Mouse (Mus musculus): Measurements from ENCODE around the gene Klhdc7a. TPM values are rescaled to one million over a fixed set of nuclear protein-coding genes. Genes with fewer than 3 reads are reported as not detected.

Klhdc7a gene
- polyA plus RNA-seq, 1 experiment from 2014 or later: 0.29 TPM

- no peaks in the 10 kb centered on the region for H3K27me3 ChIP-seq (replicated peaks; ENCODE audit: control insufficient read depth, insufficient read depth, low read length)
- no peak overlapping the region for H3K27ac ChIP-seq (ENCODE audit: low read length)
- no peak overlapping the region for H3K4me3 ChIP-seq (replicated peaks; ENCODE audit: low read length)
- H3K4me1 ChIP-seq (replicated peaks; ENCODE audit: control insufficient read depth, insufficient read depth, low read length): peaks cover 13% of the 10 kb centered on the region
- 0 out of 2 replicates have a peak, but pooled peaks have one; percentile 40 for ATAC-seq
- H3K36me3 ChIP-seq (ENCODE audit: control insufficient read depth, insufficient read depth): no peaks in the 10 kb centered on the region
- H3K9me3 ChIP-seq (ENCODE audit: control insufficient read depth, low read length): no peaks in the 10 kb centered on the region
- no peak overlapping the region for H3K9ac ChIP-seq (replicated peaks; ENCODE audit: low read depth, low read length)
- no peak overlapping the region for H3K4me2 ChIP-seq (ENCODE audit: low read length)
- 7% methylated on average over 13 of the region's 16 CpGs for WGBS
These were observed 25.4 kb upstream of the Klhdc7a start for GRCm38 (mm10) chr4:139993111-139993755.

- H3K36me3 ChIP-seq (ENCODE audit: control insufficient read depth, insufficient read depth): no peaks in the 10 kb centered on the region
- no peak overlapping the region for H3K4me2 ChIP-seq (ENCODE audit: low read length)
- no peak overlapping the region for H3K27ac ChIP-seq (ENCODE audit: low read length)
- no peaks in the 10 kb centered on the region for H3K9me3 ChIP-seq (ENCODE audit: control insufficient read depth, low read length)
- H3K9ac ChIP-seq (replicated peaks; ENCODE audit: low read depth, low read length): no peak overlapping the region
- H3K4me3 ChIP-seq (replicated peaks; ENCODE audit: low read length): no peak overlapping the region
- no peaks in the 10 kb centered on the region for H3K4me1 ChIP-seq (replicated peaks; ENCODE audit: control insufficient read depth, insufficient read depth, low read length)
- 20% methylated on average over 7 of the region's 7 CpGs for WGBS
- ATAC-seq: no peak
- no peaks in the 10 kb centered on the region for H3K27me3 ChIP-seq (replicated peaks; ENCODE audit: control insufficient read depth, insufficient read depth, low read length)
These were observed 19.1 kb upstream of the Klhdc7a start for GRCm38 (mm10) chr4:139986913-139987312.

- Histone ChIP-seq H3K9me3 (ENCODE audit: control insufficient read depth, low read length) (no peaks in the 10 kb centered on the region), H3K36me3 (ENCODE audit: control insufficient read depth, insufficient read depth) (no peaks in the 10 kb centered on the region), H3K4me1 (replicated peaks; ENCODE audit: control insufficient read depth, insufficient read depth, low read length) (no peaks in the 10 kb centered on the region; the same call in 1 of the 2 replicates), H3K27ac (ENCODE audit: low read length) (no peak overlapping the region), H3K27me3 (replicated peaks; ENCODE audit: control insufficient read depth, insufficient read depth, low read length) (no peaks in the 10 kb centered on the region), H3K4me2 (ENCODE audit: low read length) (no peak overlapping the region), H3K4me3 (replicated peaks; ENCODE audit: low read length) (no peak overlapping the region), H3K9ac (replicated peaks; ENCODE audit: low read depth, low read length) (no peak overlapping the region)
- no peak for ATAC-seq
- 43% methylated on average over 5 of the region's 5 CpGs for WGBS
These were observed 10.9 kb upstream of the Klhdc7a start for GRCm38 (mm10) chr4:139978716-139979115.

GRCm38 (mm10) chr4:139977308-139977781, 9.5 kb upstream of the Klhdc7a start:
- Histone ChIP-seq H3K27me3 (replicated peaks; ENCODE audit: control insufficient read depth, insufficient read depth, low read length) (no peaks in the 10 kb centered on the region), H3K9ac (replicated peaks; ENCODE audit: low read depth, low read length) (no peak overlapping the region)
- ATAC-seq: no peak

GRCm38 (mm10) chr4:139974506-139974905, 6.7 kb upstream of the Klhdc7a start:
- ATAC-seq: no peak
- no peak overlapping the region for H3K9ac ChIP-seq (replicated peaks; ENCODE audit: low read depth, low read length)
- H3K27me3 ChIP-seq (replicated peaks; ENCODE audit: control insufficient read depth, insufficient read depth, low read length): no peaks in the 10 kb centered on the region
- no peak overlapping the region for H3K4me3 ChIP-seq (replicated peaks; ENCODE audit: low read length)
- H3K4me2 ChIP-seq (ENCODE audit: low read length): no peak overlapping the region
- 55% methylated on average over 7 of the region's 7 CpGs for WGBS
- H3K36me3 ChIP-seq (ENCODE audit: control insufficient read depth, insufficient read depth): no peaks in the 10 kb centered on the region
- H3K4me1 ChIP-seq (replicated peaks; ENCODE audit: control insufficient read depth, insufficient read depth, low read length): no peaks in the 10 kb centered on the region; the same call in 1 of the 2 replicates
- no peaks in the 10 kb centered on the region for H3K9me3 ChIP-seq (ENCODE audit: control insufficient read depth, low read length)
- no peak overlapping the region for H3K27ac ChIP-seq (ENCODE audit: low read length)

More at GRCm38 (mm10) chr4:139977308-139977781, 9.5 kb upstream of the Klhdc7a start:
- WGBS: 8% methylated on average over 5 of the region's 5 CpGs
- H3K4me2 ChIP-seq (ENCODE audit: low read length): no peak overlapping the region
- H3K36me3 ChIP-seq (ENCODE audit: control insufficient read depth, insufficient read depth): no peaks in the 10 kb centered on the region
- H3K4me3 ChIP-seq (replicated peaks; ENCODE audit: low read length): no peak overlapping the region
- no peak overlapping the region for H3K27ac ChIP-seq (ENCODE audit: low read length)
- H3K9me3 ChIP-seq (ENCODE audit: control insufficient read depth, low read length): no peaks in the 10 kb centered on the region
- no peaks in the 10 kb centered on the region; the same call in 1 of the 2 replicates for H3K4me1 ChIP-seq (replicated peaks; ENCODE audit: control insufficient read depth, insufficient read depth, low read length)

- Histone ChIP-seq H3K36me3 (ENCODE audit: control insufficient read depth, insufficient read depth) (no peaks in the 10 kb centered on the region), H3K27me3 (replicated peaks; ENCODE audit: control insufficient read depth, insufficient read depth, low read length) (no peaks in the 10 kb centered on the region), H3K4me2 (ENCODE audit: low read length) (no peak overlapping the region), H3K27ac (ENCODE audit: low read length) (no peak overlapping the region; the same call in 1 of the 2 replicates), H3K9ac (replicated peaks; ENCODE audit: low read depth, low read length) (no peak overlapping the region), H3K4me3 (replicated peaks; ENCODE audit: low read length) (no peak overlapping the region), H3K9me3 (ENCODE audit: control insufficient read depth, low read length) (no peaks in the 10 kb centered on the region), H3K4me1 (replicated peaks; ENCODE audit: control insufficient read depth, insufficient read depth, low read length) (peaks cover 6% of the 10 kb centered on the region; the same call in 1 of the 2 replicates)
- ATAC-seq: no peak
- 19% methylated on average over 10 of the region's 10 CpGs for WGBS
These were observed 343 bp downstream of the Klhdc7a start for GRCm38 (mm10) chr4:139967475-139967891.

GRCm38 (mm10) chr4:139966981-139967380, 845 bp downstream of the Klhdc7a start:
- Histone ChIP-seq H3K9ac (replicated peaks; ENCODE audit: low read depth, low read length) (no peak overlapping the region), H3K27me3 (replicated peaks; ENCODE audit: control insufficient read depth, insufficient read depth, low read length) (no peaks in the 10 kb centered on the region), H3K4me2 (ENCODE audit: low read length) (no peak overlapping the region), H3K4me3 (replicated peaks; ENCODE audit: low read length) (no peak overlapping the region), H3K4me1 (replicated peaks; ENCODE audit: control insufficient read depth, insufficient read depth, low read length) (peaks cover 6% of the 10 kb centered on the region; the same call in 1 of the 2 replicates), H3K9me3 (ENCODE audit: control insufficient read depth, low read length) (no peaks in the 10 kb centered on the region), H3K27ac (ENCODE audit: low read length) (no peak overlapping the region), H3K36me3 (ENCODE audit: control insufficient read depth, insufficient read depth) (no peaks in the 10 kb centered on the region)
- ATAC-seq: no peak
- WGBS: 49% methylated on average over 3 of the region's 3 CpGs

- Histone ChIP-seq H3K4me2 (ENCODE audit: low read length) (no peak overlapping the region), H3K9me3 (ENCODE audit: control insufficient read depth, low read length) (no peaks in the 10 kb centered on the region), H3K27ac (ENCODE audit: low read length) (no peak overlapping the region), H3K36me3 (ENCODE audit: control insufficient read depth, insufficient read depth) (no peaks in the 10 kb centered on the region), H3K4me3 (replicated peaks; ENCODE audit: low read length) (no peak overlapping the region), H3K4me1 (replicated peaks; ENCODE audit: control insufficient read depth, insufficient read depth, low read length) (peaks cover 6% of the 10 kb centered on the region; the same call in 1 of the 2 replicates), H3K9ac (replicated peaks; ENCODE audit: low read depth, low read length) (no peak overlapping the region), H3K27me3 (replicated peaks; ENCODE audit: control insufficient read depth, insufficient read depth, low read length) (no peaks in the 10 kb centered on the region)
- no peak for ATAC-seq
- WGBS: 92% methylated on average over 28 of the region's 28 CpGs
These were observed 2.1 kb downstream of the Klhdc7a start for GRCm38 (mm10) chr4:139965596-139966185.

GRCm38 (mm10) chr4:139964406-139964805, 3.4 kb downstream of the Klhdc7a start:
- Histone ChIP-seq H3K27me3 (replicated peaks; ENCODE audit: control insufficient read depth, insufficient read depth, low read length) (no peaks in the 10 kb centered on the region), H3K36me3 (ENCODE audit: control insufficient read depth, insufficient read depth) (no peaks in the 10 kb centered on the region), H3K9me3 (ENCODE audit: control insufficient read depth, low read length) (no peaks in the 10 kb centered on the region), H3K4me1 (replicated peaks; ENCODE audit: control insufficient read depth, insufficient read depth, low read length) (peaks cover 11% of the 10 kb centered on the region), H3K27ac (ENCODE audit: low read length) (no peak overlapping the region), H3K9ac (replicated peaks; ENCODE audit: low read depth, low read length) (no peak overlapping the region), H3K4me2 (ENCODE audit: low read length) (no peak overlapping the region), H3K4me3 (replicated peaks; ENCODE audit: low read length) (no peak overlapping the region)
- 64% methylated on average over 4 of the region's 5 CpGs for WGBS
- ATAC-seq: no peak
